Mouse (Mus musculus) MEL (cell line): ENCODE data around the gene Kcnj1. TPM values are rescaled to one million over a fixed set of nuclear protein-coding genes. Genes with fewer than 3 reads are reported as not detected.

Experiments
- DNase-seq: peaks from one replicate; pipeline ENCODE4 v3.0.0; 2011; ENCODE audit warnings: low read depth, low spot score
- H3K27ac ChIP-seq: 2 replicates; pipeline ENCODE4 v1.5.1; 2012; ENCODE audit warnings: low read depth, mild to moderate bottlenecking, control low read depth, low read length, moderate library complexity; ENCODE audit not compliant: control insufficient read depth
- H3K27me3 ChIP-seq, 2 experiments: fragments of 150-350 bp in 1 of 2; sonication (generic) in 1 of 2; 2 replicates each; pipeline ENCODE4 v1.6.1; 2012; ENCODE audit warnings: low read length in 2 of 2, mild to moderate bottlenecking in 2 of 2, improper control_type of control experiment in 1 of 2, moderate library complexity in 1 of 2; ENCODE audit not compliant: insufficient read depth in 2 of 2, control insufficient read depth in 1 of 2
- H3K36me3 ChIP-seq, 2 experiments: 2 replicates each; pipeline ENCODE4 v1.6.1; 2012 to 2014; ENCODE audit warnings: low read length in 2 of 2, improper control_type of control experiment in 1 of 2, inconsistent platforms in 1 of 2, mild to moderate bottlenecking in 1 of 2; ENCODE audit not compliant: insufficient read depth in 2 of 2, control insufficient read depth in 1 of 2
- H3K4me1 ChIP-seq, 2 experiments: fragments of 150-350 bp in 1 of 2; sonication (generic) in 1 of 2; 2 replicates each; pipeline ENCODE4 v1.6.1; 2012; ENCODE audit warnings: low read length in 2 of 2, improper control_type of control experiment in 1 of 2, mild to moderate bottlenecking in 1 of 2; ENCODE audit not compliant: insufficient read depth in 2 of 2, control insufficient read depth in 1 of 2
- H3K4me3 ChIP-seq, 2 experiments: fragments of 150-350 bp in 1 of 2; sonication (generic) in 1 of 2; 2 replicates each; pipeline ENCODE4 v1.5.1; 2012; ENCODE audit warnings: low read depth in 2 of 2, low read length in 2 of 2, mild to moderate bottlenecking in 2 of 2, moderate library complexity in 2 of 2, control low read depth in 1 of 2, improper control_type of control experiment in 1 of 2; ENCODE audit not compliant: control insufficient read depth in 1 of 2, insufficient read depth in 1 of 2
- H3K79me2 ChIP-seq: 2 replicates; pipeline ENCODE4 v1.6.1; 2012; ENCODE audit warnings: mild to moderate bottlenecking, low read length, moderate library complexity; ENCODE audit not compliant: control insufficient read depth, poor library complexity, insufficient read depth
- H3K9ac ChIP-seq: 2 replicates; pipeline ENCODE4 v1.6.1; 2012; ENCODE audit warnings: low read depth, mild to moderate bottlenecking, control low read depth, low read length, moderate library complexity; ENCODE audit not compliant: control insufficient read depth, poor library complexity, severe bottlenecking
- H3K9me3 ChIP-seq: fragments of 150-350 bp; sonication (generic); replicated peaks from 2 replicates; pipeline ENCODE4 v1.6.1; 2012; ENCODE audit warnings: mild to moderate bottlenecking, low read length, improper control_type of control experiment, moderate library complexity; ENCODE audit not compliant: insufficient read depth
- CHD1 ChIP-seq: IDR thresholded peaks from 2 replicates; pipeline ENCODE4 v1.6.1; 2012; ENCODE audit warnings: low read depth, mild to moderate bottlenecking, inconsistent platforms, low read length, improper control_type of control experiment
- CTCF ChIP-seq, 3 experiments: IDR thresholded peaks in 2 of 3; conservative IDR thresholded peaks in 1 of 3; 2 replicates each; pipeline ENCODE4 v1.5.1; 2011 to 2012; ENCODE audit warnings: low read length in 3 of 3, low read depth in 2 of 3, mild to moderate bottlenecking in 2 of 3, improper control_type of control experiment in 1 of 3, inconsistent platforms in 1 of 3, mixed read lengths in 1 of 3, moderate library complexity in 1 of 3; ENCODE audit not compliant: control insufficient read depth in 1 of 3, insufficient read depth in 1 of 3, poor library complexity in 1 of 3, severe bottlenecking in 1 of 3
- E2F4 ChIP-seq: IDR thresholded peaks from 2 replicates; pipeline ENCODE4 v1.6.1; 2011; ENCODE audit warnings: low read depth, low read length, improper control_type of control experiment, borderline replicate concordance
- EP300 ChIP-seq, 2 experiments: IDR thresholded peaks; 2 replicates each; pipeline ENCODE4 v1.6.1; 2011; ENCODE audit warnings: improper control_type of control experiment in 2 of 2, low read length in 2 of 2, low read depth in 1 of 2, mild to moderate bottlenecking in 1 of 2
- GATA1 ChIP-seq: IDR thresholded peaks from 2 replicates; pipeline ENCODE4 v1.6.1; 2011; ENCODE audit warnings: low read depth, low read length, improper control_type of control experiment
- JUND ChIP-seq: IDR thresholded peaks from 2 replicates; pipeline ENCODE4 v1.6.1; 2011; ENCODE audit warnings: low read depth, mild to moderate bottlenecking, improper control_type of control experiment, low read length
- KAT2A ChIP-seq: conservative IDR thresholded peaks from 2 replicates; pipeline ENCODE4 v1.6.1; 2012; ENCODE audit warnings: low read depth, low read length, improper control_type of control experiment, inconsistent platforms
- MEF2A ChIP-seq: IDR thresholded peaks from 2 replicates; pipeline ENCODE4 v1.6.1; 2014; ENCODE audit warnings: low read depth, mild to moderate bottlenecking, inconsistent platforms, low read length, improper control_type of control experiment; ENCODE audit not compliant: poor library complexity, insufficient replicate concordance, severe bottlenecking; ENCODE audit errors: extremely low read depth
- NRF1 ChIP-seq: IDR thresholded peaks from 2 replicates; pipeline ENCODE4 v1.6.1; 2014; ENCODE audit warnings: low read depth, mild to moderate bottlenecking, inconsistent platforms, low read length, improper control_type of control experiment, moderate library complexity; ENCODE audit not compliant: poor library complexity, insufficient read depth, severe bottlenecking
- POLR2AphosphoS5 ChIP-seq: IDR thresholded peaks from 2 replicates; pipeline ENCODE4 v1.6.1; 2012; ENCODE audit warnings: low read depth, borderline replicate concordance, mild to moderate bottlenecking, inconsistent platforms, low read length, moderate library complexity, mixed read lengths
- RAD21 ChIP-seq: IDR thresholded peaks from 2 replicates; pipeline ENCODE4 v1.6.1; 2011; ENCODE audit warnings: mild to moderate bottlenecking, low read depth, low read length, improper control_type of control experiment
- RCOR1 ChIP-seq: IDR thresholded peaks from 2 replicates; pipeline ENCODE4 v1.6.1; 2012; ENCODE audit warnings: low read depth, mild to moderate bottlenecking, inconsistent platforms, low read length, improper control_type of control experiment
- SIN3A ChIP-seq: IDR thresholded peaks from 2 replicates; pipeline ENCODE4 v1.6.1; 2012; ENCODE audit warnings: low read length, improper control_type of control experiment, inconsistent platforms
- SMC3 ChIP-seq: IDR thresholded peaks from 2 replicates; pipeline ENCODE4 v1.6.1; 2011; ENCODE audit warnings: low read depth, low read length, improper control_type of control experiment
- ZC3H11A ChIP-seq: IDR thresholded peaks from 2 replicates; pipeline ENCODE4 v1.6.1; 2012; ENCODE audit warnings: low read depth, mild to moderate bottlenecking, inconsistent platforms, low read length, improper control_type of control experiment
- ZKSCAN1 ChIP-seq: IDR thresholded peaks from 2 replicates; pipeline ENCODE4 v1.6.1; 2012; ENCODE audit warnings: low read depth, mild to moderate bottlenecking, inconsistent platforms, low read length, improper control_type of control experiment, moderate library complexity
- ZNF384 ChIP-seq: IDR thresholded peaks from 2 replicates; pipeline ENCODE4 v1.6.1; 2012; ENCODE audit warnings: low read depth, mild to moderate bottlenecking, inconsistent platforms, low read length, improper control_type of control experiment
- polyA plus RNA-seq, 2 experiments: library from polyadenylated mRNA; stranded (reverse) in 1 of 2; unstranded in 1 of 2; fragments of >175 nt in 1 of 2; fragments of >200 nt in 1 of 2; gene quantifications; 2 replicates each; pipeline versions ENCODE4 v1.2.1 to v1.2.4; 2012; ENCODE audit warnings: low replicate concordance in 2 of 2, low read depth in 1 of 2; ENCODE audit not compliant: insufficient read length in 2 of 2, insufficient read depth in 1 of 2, missing spikeins in 1 of 2
- total RNA-seq: library from RNA; depleted of rRNA; stranded (reverse); fragments of 300-350 nt; gene quantifications from 2 replicates; pipeline ENCODE4 v1.2.3, GENCODE M21; 2012

Gene Kcnj1
- total and polyA plus RNA-seq, 3 experiments = not detected

GRCm38 (mm10) chr9:32400662-32401161, 28.4 kb downstream of the Kcnj1 start:
- Histone ChIP-seq H3K9ac (no peak overlapping the region), H3K27ac (no peak overlapping the region), H3K4me3 (no peak overlapping the region), H3K27me3 (no peaks in the 10 kb centered on the region; a peak in 1 of 4 replicates), H3K9me3 (no peaks in the 10 kb centered on the region), H3K4me1 (peaks cover 0 to 11% of the 10 kb centered on the region in 2 experiments; a peak in 2 of 4 replicates), H3K36me3 (peaks cover 0 to 2% of the 10 kb centered on the region in 2 experiments; a peak in 2 of 4 replicates), H3K79me2 (no peaks in the 10 kb centered on the region)
- TF ChIP-seq GATA1 (peak; percentile 36; the same call in 1 of the 2 replicates), JUND (no peak), RCOR1 (0 out of 2 replicates have a peak, but pooled peaks have one; percentile 10), KAT2A (no peak), MEF2A (no peak), POLR2AphosphoS5 (no peak), E2F4 (no peak), SIN3A (no peak), EP300 (IDR thresholded peaks at IDR 0.05; ENCODE audit: low read depth in 1 of 2, low read length in 2 of 2) (peak in 1 of 2 experiments; percentile 60; a peak in 2 of 4 replicates), ZNF384 (no peak), RAD21 (no peak), SMC3 (no peak), CHD1 (no peak), NRF1 (no peak)
- DNase-seq = peak; percentile 46

GRCm38 (mm10) chr9:32405191-32405925, 33.1 kb downstream of the Kcnj1 start:
- Histone ChIP-seq H3K27ac (no peak overlapping the region), H3K9me3 (no peaks in the 10 kb centered on the region), H3K4me3 (no peak overlapping the region), H3K36me3 (peaks cover 0 to 2% of the 10 kb centered on the region in 2 experiments; a peak in 1 of 4 replicates), H3K4me1 (peaks cover 0 to 10% of the 10 kb centered on the region in 2 experiments; a peak in 2 of 4 replicates), H3K79me2 (no peaks in the 10 kb centered on the region), H3K27me3 (no peaks in the 10 kb centered on the region; a peak in 1 of 4 replicates), H3K9ac (no peak overlapping the region)
- DNase-seq = peak; percentile 71
- TF ChIP-seq KAT2A (no peak), JUND (no peak), RAD21 (peak; percentile 86), CTCF (IDR thresholded peaks at IDR 0.05 in 2 of 3, conservative IDR thresholded peaks at IDR 0.05 in 1 of 3; ENCODE audit: control insufficient read depth in 1 of 3, insufficient read depth in 1 of 3, low read depth in 2 of 3, low read length in 3 of 3, poor library complexity in 1 of 3, severe bottlenecking in 1 of 3) (peak; percentile 58 to 81 (median 72)), ZKSCAN1 (no peak), POLR2AphosphoS5 (no peak), SMC3 (peak; percentile 86), ZC3H11A (peak; percentile 77)
